Mouse (Mus musculus) intestine, postnatal 0 days (tissue): ENCODE measurements at regions not wholly inside any gene's neighbourhood (a gene's known extent, or its start where the extent isn't known, plus 50 kb on each side); places are given as distances from the start of the nearest gene placed in this dataset.

Source experiments
- ATAC-seq: fragments of 200-750 bp; cut with Nextera tagmentation; 2 replicates; pipeline ENCODE4 v1.8.0; 2017; ENCODE audit warnings: mild to moderate bottlenecking, moderate TSS enrichment, moderate library complexity
- H3K27ac ChIP-seq: fragments of 300-500 bp; sonication (generic); 2 replicates; pipeline ENCODE4 v1.5.1; 2014; ENCODE audit warnings: mild to moderate bottlenecking, low read depth, low read length, moderate library complexity
- H3K27me3 ChIP-seq: fragments of 300-500 bp; sonication (generic); replicated peaks from 2 replicates; pipeline ENCODE4 v1.6.1; 2014; ENCODE audit warnings: low read length, mixed read lengths; ENCODE audit not compliant: control insufficient read depth, insufficient read depth
- H3K36me3 ChIP-seq: fragments of 300-500 bp; sonication (generic); 2 replicates; pipeline ENCODE4 v1.6.1; 2014; ENCODE audit warnings: mild to moderate bottlenecking, moderate library complexity; ENCODE audit not compliant: control insufficient read depth, insufficient read depth
- H3K4me1 ChIP-seq: fragments of 300-500 bp; sonication (generic); replicated peaks from 2 replicates; pipeline ENCODE4 v1.6.1; 2014; ENCODE audit warnings: antibody characterized with exemption, low read length, mixed read lengths; ENCODE audit not compliant: control insufficient read depth, insufficient read depth
- H3K4me2 ChIP-seq: fragments of 300-500 bp; sonication (generic); replicated peaks from 2 replicates; pipeline ENCODE4 v1.6.1; 2014; ENCODE audit warnings: low read depth, mild to moderate bottlenecking, moderate library complexity
- H3K4me3 ChIP-seq: fragments of 300-500 bp; sonication (generic); 2 replicates; pipeline ENCODE4 v1.5.1; 2014; ENCODE audit warnings: low read depth, low read length
- H3K9ac ChIP-seq: fragments of 300-500 bp; sonication (generic); 2 replicates; pipeline ENCODE4 v1.6.1; 2014; ENCODE audit warnings: mild to moderate bottlenecking, low read depth, low read length
- H3K9me3 ChIP-seq: fragments of 300-500 bp; sonication (generic); 2 replicates; pipeline ENCODE4 v1.6.1; 2016; ENCODE audit warnings: mixed run types; ENCODE audit not compliant: control insufficient read depth
- CTCF ChIP-seq: sonication (generic); IDR thresholded peaks from 2 replicates; pipeline ENCODE4 v1.5.1; 2016; ENCODE audit warnings: low read depth, mild to moderate bottlenecking, control low read depth, antibody characterized with exemption, moderate library complexity
- WGBS: fragments of 180-500 bp; shearing (Covaris S2); extraction: QIAGEN DNeasy Blood & Tissue Kit; methylation state at CpG from one replicate; pipeline ENCODE4 v1.1.7; 2014; 5-methylcytosine and 5-hydroxymethylcytosine counted together

- Histone ChIP-seq H3K4me2 (no peak overlapping the region), H3K4me1 (no peaks in the 10 kb centered on the region), H3K36me3 (no peaks in the 10 kb centered on the region), H3K4me3 (no peak overlapping the region), H3K9me3 (no peaks in the 10 kb centered on the region), H3K9ac (no peak overlapping the region), H3K27ac (no peak overlapping the region), H3K27me3 (no peaks in the 10 kb centered on the region)
- no peak for ATAC-seq
- TF ChIP-seq CTCF: no peak
- WGBS: 76% methylated on average over 1 of the region's 1 CpGs
These were observed 67.8 kb upstream of the Cxcr4 start for GRCm38 (mm10) chr1:128659857-128660256.

GRCm38 (mm10) chr1:128658802-128659201 is 66.7 kb upstream of the Cxcr4 start:
- Histone ChIP-seq H3K4me3 (no peak overlapping the region), H3K4me2 (no peak overlapping the region), H3K27me3 (no peaks in the 10 kb centered on the region), H3K9ac (no peak overlapping the region), H3K36me3 (no peaks in the 10 kb centered on the region), H3K9me3 (no peaks in the 10 kb centered on the region), H3K27ac (no peak overlapping the region), H3K4me1 (no peaks in the 10 kb centered on the region)
- TF ChIP-seq CTCF: no peak
- 9% methylated on average over 2 of the region's 2 CpGs for WGBS
- no peak for ATAC-seq

- ATAC-seq: no peak
- H3K9ac ChIP-seq: no peak overlapping the region
- H3K27ac ChIP-seq: no peak overlapping the region
- no peaks in the 10 kb centered on the region for H3K9me3 ChIP-seq
- no peak overlapping the region for H3K4me3 ChIP-seq
- no peaks in the 10 kb centered on the region for H3K4me1 ChIP-seq
- H3K27me3 ChIP-seq: no peaks in the 10 kb centered on the region
- TF ChIP-seq CTCF: no peak
- H3K36me3 ChIP-seq: no peaks in the 10 kb centered on the region
- H3K4me2 ChIP-seq: no peak overlapping the region
- 49% methylated on average over 5 of the region's 5 CpGs for WGBS
These were observed 62.2 kb upstream of the Cxcr4 start for GRCm38 (mm10) chr1:128654099-128654862.

DNA sequence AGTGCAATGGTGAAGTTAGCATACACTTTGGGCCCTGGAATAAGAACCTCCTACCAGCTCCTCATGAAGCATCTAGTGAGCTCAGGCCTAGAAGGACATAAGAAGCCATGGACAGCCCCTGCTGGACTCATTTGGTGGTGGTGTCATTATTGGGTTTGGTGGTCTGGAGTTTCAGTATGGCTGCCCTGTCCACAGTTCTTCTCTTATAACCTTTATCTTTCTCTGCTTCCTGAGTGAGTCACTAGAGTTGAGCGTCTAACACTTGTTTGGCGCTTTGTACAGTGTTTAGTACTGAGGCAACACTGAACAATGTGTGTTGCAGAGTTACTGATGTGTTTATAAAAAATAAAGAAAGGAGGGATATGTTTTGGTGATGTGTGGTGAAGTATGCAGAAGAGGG is 58.5 kb upstream of the Cxcr4 start:
- no peak for ATAC-seq
- no peaks in the 10 kb centered on the region for H3K27me3 ChIP-seq
- H3K4me1 ChIP-seq: no peaks in the 10 kb centered on the region
- H3K36me3 ChIP-seq: no peaks in the 10 kb centered on the region
- H3K9ac ChIP-seq: no peak overlapping the region
- H3K9me3 ChIP-seq: no peaks in the 10 kb centered on the region
- no peak for TF ChIP-seq CTCF
- no peak overlapping the region for H3K4me2 ChIP-seq
- no peak overlapping the region for H3K27ac ChIP-seq
- H3K4me3 ChIP-seq: no peak overlapping the region
- WGBS: 85% methylated on average over 2 of the region's 2 CpGs

GRCm38 (mm10) chr1:128649490-128650178 is 57.5 kb upstream of the Cxcr4 start:
- H3K4me1 ChIP-seq: no peaks in the 10 kb centered on the region
- no peak overlapping the region for H3K4me3 ChIP-seq
- H3K36me3 ChIP-seq: no peaks in the 10 kb centered on the region
- 57% methylated on average over 13 of the region's 13 CpGs for WGBS
- TF ChIP-seq CTCF: no peak
- H3K9me3 ChIP-seq: no peaks in the 10 kb centered on the region
- no peak for ATAC-seq
- H3K9ac ChIP-seq: no peak overlapping the region
- H3K27me3 ChIP-seq: no peaks in the 10 kb centered on the region
- H3K27ac ChIP-seq: no peak overlapping the region
- no peak overlapping the region for H3K4me2 ChIP-seq

DNA sequence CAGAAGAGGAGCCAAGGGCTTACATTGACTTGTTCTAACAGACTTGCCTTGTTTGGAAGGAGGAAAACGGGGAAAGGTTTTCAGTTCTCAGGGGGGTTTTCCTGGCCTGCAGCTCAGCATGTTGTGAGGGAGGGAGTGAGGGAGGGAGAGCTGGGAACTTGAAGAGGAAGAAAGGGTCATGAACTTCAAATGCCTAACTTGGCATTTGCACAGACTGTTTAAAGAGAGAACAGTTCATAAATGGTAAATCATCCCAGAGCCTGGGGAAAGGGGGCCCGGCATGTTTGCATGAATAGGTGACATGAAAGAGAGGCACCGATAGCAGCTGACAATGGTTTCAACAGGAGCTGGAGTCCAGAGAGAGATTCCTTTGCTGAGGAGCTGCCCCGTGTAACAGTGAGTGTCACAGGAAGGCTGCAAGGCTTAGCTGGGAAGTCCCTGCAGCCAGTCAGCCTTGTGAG is 51.3 kb upstream of the Cxcr4 start:
- H3K27me3 ChIP-seq: no peaks in the 10 kb centered on the region
- H3K27ac ChIP-seq: no peak overlapping the region
- TF ChIP-seq CTCF: no peak
- no peaks in the 10 kb centered on the region for H3K9me3 ChIP-seq
- ATAC-seq: no peak
- 18% methylated on average over 4 of the region's 4 CpGs for WGBS
- H3K4me3 ChIP-seq: no peak overlapping the region
- H3K9ac ChIP-seq: no peak overlapping the region
- no peaks in the 10 kb centered on the region for H3K4me1 ChIP-seq
- H3K36me3 ChIP-seq: no peaks in the 10 kb centered on the region
- H3K4me2 ChIP-seq: no peak overlapping the region
